Mouse (Mus musculus) kidney, adult 2 months (tissue): ENCODE results near the gene Trpc4ap. TPM values are rescaled to one million over a fixed set of nuclear protein-coding genes. Genes with fewer than 3 reads are reported as not detected.
"Not testable (repeated sequence)": the region's sequence is repeated elsewhere in the genome, so short reads cannot be mapped to it uniquely, and the experiment has no call there.

Experiments
- DNase-seq: peaks from one replicate; pipeline ENCODE4 v3.0.0; 2021
- H3K27ac ChIP-seq: fragments of 200-500 bp; 2 replicates; pipeline ENCODE4 v1.5.1; 2012; ENCODE audit warnings: low read depth, low read length, control low read depth, inconsistent platforms; ENCODE audit not compliant: insufficient read depth
- H3K27me3 ChIP-seq: fragments of 200-500 bp; replicated peaks from 2 replicates; pipeline ENCODE4 v1.6.1; 2012; ENCODE audit warnings: mild to moderate bottlenecking, moderate library complexity, low read length, inconsistent platforms; ENCODE audit not compliant: control insufficient read depth, insufficient read depth
- H3K36me3 ChIP-seq: fragments of 200-500 bp; 2 replicates; pipeline ENCODE4 v1.6.1; 2012; ENCODE audit warnings: mild to moderate bottlenecking, moderate library complexity, low read length, inconsistent platforms; ENCODE audit not compliant: control insufficient read depth, insufficient read depth
- H3K4me1 ChIP-seq: fragments of 200-500 bp; 2 replicates; pipeline ENCODE4 v1.6.1; 2011; ENCODE audit warnings: low read length; ENCODE audit not compliant: control insufficient read depth, insufficient read depth
- H3K4me3 ChIP-seq: fragments of 200-500 bp; 2 replicates; pipeline ENCODE4 v1.5.1; 2011; ENCODE audit warnings: mild to moderate bottlenecking, low read depth, low read length, control low read depth; ENCODE audit not compliant: insufficient read depth
- CTCF ChIP-seq: fragments of 200-500 bp; conservative IDR thresholded peaks from 2 replicates; pipeline ENCODE4 v1.5.1; 2011; ENCODE audit warnings: low read depth, mild to moderate bottlenecking, control low read depth, low read length, moderate library complexity, mixed read lengths; ENCODE audit not compliant: insufficient read depth, insufficient read length
- POLR2A ChIP-seq: fragments of 200-500 bp; IDR thresholded peaks from one replicate; pipeline ENCODE4 v1.6.1; 2011; ENCODE audit warnings: low read depth, low read length, control low read depth
- WGBS: fragments of 180-500 bp; shearing (Covaris S2); methylation state at CpG from one replicate; pipeline ENCODE4 v1.1.7; 2018; 5-methylcytosine and 5-hydroxymethylcytosine counted together
- polyA plus RNA-seq: library from polyadenylated mRNA; depleted of rRNA; stranded (reverse); fragments of >200 nt; gene quantifications from 2 replicates; pipeline ENCODE4 v1.2.3, GENCODE M21; 2012

The Trpc4ap gene
- polyA plus RNA-seq, 1 experiment, result 110 TPM

GRCm38 (mm10) chr2:155707251-155707650 is 15.1 kb upstream of the Trpc4ap start:
- 79% methylated on average over 4 of the region's 4 CpGs for WGBS
- H3K27me3 ChIP-seq, result no peaks in the 10 kb centered on the region
- no peak overlapping the region for H3K4me3 ChIP-seq
- TF ChIP-seq POLR2A (no peak), CTCF (no peak)
- no peak overlapping the region for H3K27ac ChIP-seq
- H3K36me3 ChIP-seq, result no peaks in the 10 kb centered on the region; the same call in none of the 2 replicates
- no peaks in the 10 kb centered on the region for H3K4me1 ChIP-seq
- DNase-seq, result no peak

GRCm38 (mm10) chr2:155703630-155704029 is 11.4 kb upstream of the Trpc4ap start:
- H3K27me3 ChIP-seq, result no peaks in the 10 kb centered on the region
- no peak for DNase-seq
- no peaks in the 10 kb centered on the region for H3K4me1 ChIP-seq
- H3K4me3 ChIP-seq, result no peak overlapping the region
- WGBS, result 68% methylated on average over 4 of the region's 4 CpGs
- H3K36me3 ChIP-seq, result no peaks in the 10 kb centered on the region; the same call in none of the 2 replicates
- no peak overlapping the region for H3K27ac ChIP-seq
- TF ChIP-seq CTCF, result no peak
- no peak for TF ChIP-seq POLR2A

- WGBS, result 88% methylated on average over 19 of the region's 19 CpGs
- H3K4me1 ChIP-seq, result no peaks in the 10 kb centered on the region
- H3K4me3 ChIP-seq, result no peak overlapping the region
- H3K27ac ChIP-seq, result no peak overlapping the region
- TF ChIP-seq CTCF (no peak), POLR2A (no peak)
- no peaks in the 10 kb centered on the region for H3K27me3 ChIP-seq
- H3K36me3 ChIP-seq, result no peaks in the 10 kb centered on the region; the same call in none of the 2 replicates
- DNase-seq, result no peak
Measured at GRCm38 (mm10) chr2:155701399-155701919, 9.3 kb upstream of the Trpc4ap start.

GRCm38 (mm10) chr2:155698443-155698842 is 6.3 kb upstream of the Trpc4ap start:
- H3K4me1 ChIP-seq, H3K36me3 ChIP-seq, DNase-seq, H3K27ac ChIP-seq, H3K4me3 ChIP-seq, H3K27me3 ChIP-seq: not testable (repeated sequence)
- 91% methylated on average over 6 of the region's 6 CpGs for WGBS

GRCm38 (mm10) chr2:155696851-155697250 is 4.7 kb upstream of the Trpc4ap start:
- TF ChIP-seq CTCF (no peak), POLR2A (no peak)
- WGBS, result 63% methylated on average over 7 of the region's 7 CpGs

GRCm38 (mm10) chr2:155696091-155696558 is 3.9 kb upstream of the Trpc4ap start:
- TF ChIP-seq POLR2A, result no peak
- peak; percentile 85 for TF ChIP-seq CTCF
- H3K27ac ChIP-seq, result no peak overlapping the region
- DNase-seq, result peak; percentile 89
- no peak overlapping the region for H3K4me3 ChIP-seq
- no peaks in the 10 kb centered on the region for H3K4me1 ChIP-seq
- no peaks in the 10 kb centered on the region for H3K27me3 ChIP-seq
- no peaks in the 10 kb centered on the region for H3K36me3 ChIP-seq
- WGBS, result 16% methylated on average over 7 of the region's 7 CpGs

More at GRCm38 (mm10) chr2:155696851-155697250, 4.7 kb upstream of the Trpc4ap start:
- H3K36me3 ChIP-seq, result no peaks in the 10 kb centered on the region
- no peaks in the 10 kb centered on the region for H3K27me3 ChIP-seq
- H3K4me3 ChIP-seq, result no peak overlapping the region
- no peak for DNase-seq
- no peaks in the 10 kb centered on the region for H3K4me1 ChIP-seq
- H3K27ac ChIP-seq, result no peak overlapping the region

GRCm38 (mm10) chr2:155695316-155695715 is 3.1 kb upstream of the Trpc4ap start:
- TF ChIP-seq CTCF (no peak), POLR2A (no peak)
- Histone ChIP-seq H3K36me3 (no peaks in the 10 kb centered on the region), H3K27ac (no peak overlapping the region), H3K27me3 (no peaks in the 10 kb centered on the region), H3K4me1 (0 out of 2 replicates have a peak, but pooled peaks cover 4% of the 10 kb centered on the region), H3K4me3 (no peak overlapping the region)
- no peak for DNase-seq
- WGBS, result 78% methylated on average over 3 of the region's 3 CpGs

- Histone ChIP-seq H3K36me3 (no peaks in the 10 kb centered on the region), H3K27me3 (no peaks in the 10 kb centered on the region), H3K4me1 (0 out of 2 replicates have a peak, but pooled peaks cover 7% of the 10 kb centered on the region), H3K27ac (no peak overlapping the region), H3K4me3 (no peak overlapping the region)
- DNase-seq, result no peak
- TF ChIP-seq CTCF, result no peak
- no peak for TF ChIP-seq POLR2A
- 57% methylated on average over 2 of the region's 2 CpGs for WGBS
Measured at GRCm38 (mm10) chr2:155694564-155694963, 2.4 kb upstream of the Trpc4ap start.
